Mouse (Mus musculus): ENCODE data around the gene Irak2.
"Not testable (repeated sequence)": the region's sequence is repeated elsewhere in the genome, so short reads cannot be mapped to it uniquely, and the experiment has no call there.

Gene Irak2

GRCm38 (mm10) chr6:113695766-113696355 lies 57.6 kb downstream of the Irak2 start:
- peak; percentile 29 for DNase-seq (ENCODE audit: inconsistent ontology term)

- peak; percentile 98 for DNase-seq (ENCODE audit: inconsistent ontology term)
Observed at GRCm38 (mm10) chr6:113696582-113697221, 58.4 kb downstream of the Irak2 start, which contains the start of gene Tatdn2. Gene Tatdn2, plus strand, starts transcription at chr6:113697050.

GRCm38 (mm10) chr6:113697222-113698205 lies 59.2 kb downstream of the Irak2 start:
- peak; percentile 21 for DNase-seq (ENCODE audit: inconsistent ontology term)

GRCm38 (mm10) chr6:113712718-113713117 lies 74.5 kb downstream of the Irak2 start:
- no peak for DNase-seq (ENCODE audit: inconsistent ontology term)

GRCm38 (mm10) chr6:113713389-113713788 lies 75.1 kb downstream of the Irak2 start:
- not testable (repeated sequence) for DNase-seq (ENCODE audit: inconsistent ontology term)

- DNase-seq (ENCODE audit: inconsistent ontology term), result no peak
Observed at GRCm38 (mm10) chr6:113714276-113714675, 76.0 kb downstream of the Irak2 start.

GRCm38 (mm10) chr6:113714797-113715196 lies 76.5 kb downstream of the Irak2 start:
- no peak for DNase-seq (ENCODE audit: inconsistent ontology term)

- DNase-seq (ENCODE audit: inconsistent ontology term), result no peak
Observed at GRCm38 (mm10) chr6:113717541-113717940, 79.3 kb downstream of the Irak2 start.

GRCm38 (mm10) chr6:113719878-113720277 lies 81.6 kb downstream of the Irak2 start, which contains the start of gene Ghrl:
Gene Ghrl, minus strand, starts transcription at chr6:113719880.
- no peak for DNase-seq (ENCODE audit: inconsistent ontology term)

- no peak for DNase-seq (ENCODE audit: inconsistent ontology term)
Observed at GRCm38 (mm10) chr6:113721061-113721460, 82.8 kb downstream of the Irak2 start.

- no peak for DNase-seq (ENCODE audit: inconsistent ontology term)
Observed at GRCm38 (mm10) chr6:113728181-113728580, 89.9 kb downstream of the Irak2 start.

GRCm38 (mm10) chr6:113731296-113731695 lies 93.0 kb downstream of the Irak2 start:
- no peak for DNase-seq (ENCODE audit: inconsistent ontology term)

GRCm38 (mm10) chr6:113737318-113738046 lies 99.2 kb downstream of the Irak2 start:
- DNase-seq (ENCODE audit: inconsistent ontology term), result no peak

GRCm38 (mm10) chr6:113740236-113741217 lies 102.3 kb downstream of the Irak2 start, which contains the start of gene Sec13:
Gene Sec13, minus strand, starts transcription at chr6:113740743.
- DNase-seq (ENCODE audit: inconsistent ontology term), result peak; percentile 86

GRCm38 (mm10) chr6:113741425-113741824 lies 103.2 kb downstream of the Irak2 start:
- no peak for DNase-seq (ENCODE audit: inconsistent ontology term)

GRCm38 (mm10) chr6:113742321-113742720 lies 104.1 kb downstream of the Irak2 start:
- DNase-seq (ENCODE audit: inconsistent ontology term), result no peak

- no peak for DNase-seq (ENCODE audit: inconsistent ontology term)
Observed at GRCm38 (mm10) chr6:113743111-113743510, 104.8 kb downstream of the Irak2 start.
